Mouse (Mus musculus) heart, embryonic 14.5 days (tissue): ENCODE results near the gene Gm973. TPM values are rescaled to one million over a fixed set of nuclear protein-coding genes. Genes with fewer than 3 reads are reported as not detected.
"Not testable (repeated sequence)": the region's sequence is repeated elsewhere in the genome, so short reads cannot be mapped to it uniquely, and the experiment has no call there.

Experiments
- ATAC-seq: fragments of 200-750 bp; cut with Nextera tagmentation; 2 replicates; pipeline ENCODE4 v1.8.0; 2017; ENCODE audit warnings: low read depth, moderate TSS enrichment; ENCODE audit not compliant: insufficient number of reproducible peaks, insufficient read depth, low FRiP score
- H3K27ac ChIP-seq, 2 experiments: fragments of 200-500 bp in 1 of 2; fragments of 300-500 bp in 1 of 2; sonication (generic) in 1 of 2; replicated peaks in 1 of 2; 2 replicates each; pipeline ENCODE4 v1.5.1; 2012 to 2014; ENCODE audit warnings: low read depth in 2 of 2, low read length in 2 of 2, control low read depth in 1 of 2, mild to moderate bottlenecking in 1 of 2, mixed read lengths in 1 of 2; ENCODE audit not compliant: control insufficient read depth in 1 of 2, insufficient read depth in 1 of 2
- H3K27me3 ChIP-seq: fragments of 300-500 bp; sonication (generic); 2 replicates; pipeline ENCODE4 v1.6.1; 2014; ENCODE audit warnings: mild to moderate bottlenecking, low read length, control low read depth; ENCODE audit not compliant: control insufficient read depth, insufficient read depth
- H3K36me3 ChIP-seq: fragments of 300-500 bp; sonication (generic); 2 replicates; pipeline ENCODE4 v1.6.1; 2014; ENCODE audit warnings: mild to moderate bottlenecking, control low read depth, low read length, mixed read lengths; ENCODE audit not compliant: control insufficient read depth, insufficient read depth
- H3K4me1 ChIP-seq, 2 experiments: fragments of 200-500 bp in 1 of 2; fragments of 300-500 bp in 1 of 2; sonication (generic) in 1 of 2; 2 replicates each; pipeline ENCODE4 v1.6.1; 2012 to 2014; ENCODE audit warnings: low read length in 2 of 2, control low read depth in 1 of 2, mixed read lengths in 1 of 2; ENCODE audit not compliant: control insufficient read depth in 2 of 2, insufficient read depth in 2 of 2
- H3K4me2 ChIP-seq: fragments of 300-500 bp; sonication (generic); 2 replicates; pipeline ENCODE4 v1.6.1; 2014; ENCODE audit warnings: mild to moderate bottlenecking, low read length
- H3K4me3 ChIP-seq, 2 experiments: fragments of 200-500 bp in 1 of 2; fragments of 300-500 bp in 1 of 2; sonication (generic) in 1 of 2; 2 replicates each; pipeline ENCODE4 v1.5.1; 2012 to 2014; ENCODE audit warnings: low read length in 2 of 2, mild to moderate bottlenecking in 2 of 2, control low read depth in 1 of 2, low read depth in 1 of 2, moderate library complexity in 1 of 2; ENCODE audit not compliant: control insufficient read depth in 1 of 2, insufficient read depth in 1 of 2
- H3K9ac ChIP-seq: fragments of 300-500 bp; sonication (generic); 2 replicates; pipeline ENCODE4 v1.6.1; 2014; ENCODE audit warnings: mild to moderate bottlenecking, low read length
- H3K9me3 ChIP-seq: fragments of 300-500 bp; sonication (generic); 2 replicates; pipeline ENCODE4 v1.6.1; 2016; ENCODE audit warnings: low read length, control low read depth; ENCODE audit not compliant: control insufficient read depth
- WGBS: fragments of 180-500 bp; shearing (Covaris S2); extraction: QIAGEN DNeasy Blood & Tissue Kit; methylation state at CpG from one replicate; pipeline ENCODE4 v1.1.7; 2014; 5-methylcytosine and 5-hydroxymethylcytosine counted together
- polyA plus RNA-seq: library from polyadenylated mRNA; unstranded; fragments of >200 nt; fragmentation: Nextera tagmentation; extraction: Ambion mirVana; gene quantifications from 2 replicates; pipeline ENCODE4 v1.2.1, GENCODE M21; 2014

The Gm973 gene
- polyA plus RNA-seq, 1 experiment from 2014 or later = not detected

GRCm38 (mm10) chr1:59615021-59615420 is 99.0 kb downstream of the Gm973 start:
- no peaks in the 10 kb centered on the region for H3K27me3 ChIP-seq
- H3K4me2 ChIP-seq = no peak overlapping the region
- H3K36me3 ChIP-seq = no peaks in the 10 kb centered on the region
- WGBS = 69% methylated on average over 2 of the region's 2 CpGs
- no peak for ATAC-seq
- no peaks in the 10 kb centered on the region for H3K4me1 ChIP-seq
- no peak overlapping the region for H3K9ac ChIP-seq
- H3K27ac ChIP-seq = no peak overlapping the region
- H3K9me3 ChIP-seq = no peaks in the 10 kb centered on the region
- H3K4me3 ChIP-seq = no peak overlapping the region

GRCm38 (mm10) chr1:59619201-59619600 is 103.1 kb downstream of the Gm973 start:
- H3K36me3 ChIP-seq = no peaks in the 10 kb centered on the region
- H3K4me2 ChIP-seq = no peak overlapping the region
- 82% methylated on average over 10 of the region's 10 CpGs for WGBS
- H3K9me3 ChIP-seq = no peaks in the 10 kb centered on the region
- no peak overlapping the region for H3K27ac ChIP-seq
- H3K4me1 ChIP-seq = no peaks in the 10 kb centered on the region
- no peak overlapping the region for H3K4me3 ChIP-seq
- H3K27me3 ChIP-seq = no peaks in the 10 kb centered on the region
- no peak overlapping the region for H3K9ac ChIP-seq
- ATAC-seq = no peak

GRCm38 (mm10) chr1:59623325-59624017 is 107.4 kb downstream of the Gm973 start:
- Histone ChIP-seq H3K27ac (no peak overlapping the region), H3K4me3 (no peak overlapping the region), H3K9ac (no peak overlapping the region), H3K9me3 (no peaks in the 10 kb centered on the region), H3K4me2 (no peak overlapping the region), H3K4me1 (no peaks in the 10 kb centered on the region), H3K36me3 (no peaks in the 10 kb centered on the region), H3K27me3 (no peaks in the 10 kb centered on the region)
- 23% methylated on average over 5 of the region's 5 CpGs for WGBS
- no peak for ATAC-seq

- Histone ChIP-seq H3K4me1 (no peaks in the 10 kb centered on the region), H3K9me3 (no peaks in the 10 kb centered on the region), H3K4me2 (no peak overlapping the region), H3K27me3 (no peaks in the 10 kb centered on the region), H3K27ac (no peak overlapping the region), H3K4me3 (no peak overlapping the region), H3K9ac (no peak overlapping the region), H3K36me3 (no peaks in the 10 kb centered on the region)
- 64% methylated on average over 5 of the region's 5 CpGs for WGBS
- no peak for ATAC-seq
Measured at GRCm38 (mm10) chr1:59625410-59625809, 109.3 kb downstream of the Gm973 start.

- Histone ChIP-seq H3K27ac (no peak overlapping the region), H3K4me1 (peaks cover 0 to 2% of the 10 kb centered on the region in 2 experiments; a peak in 1 of 4 replicates), H3K27me3 (no peaks in the 10 kb centered on the region), H3K9ac (no peak overlapping the region), H3K4me3 (no peak overlapping the region), H3K4me2 (no peak overlapping the region), H3K36me3 (no peaks in the 10 kb centered on the region), H3K9me3 (no peaks in the 10 kb centered on the region)
- no peak for ATAC-seq
- 45% methylated on average over 6 of the region's 6 CpGs for WGBS
Measured at GRCm38 (mm10) chr1:59629194-59629593, 113.1 kb downstream of the Gm973 start.

GRCm38 (mm10) chr1:59630356-59630755 is 114.3 kb downstream of the Gm973 start:
- H3K36me3 ChIP-seq, H3K27me3 ChIP-seq, H3K9me3 ChIP-seq, H3K9ac ChIP-seq, H3K4me1 ChIP-seq, H3K4me2 ChIP-seq, H3K27ac ChIP-seq, H3K4me3 ChIP-seq, ATAC-seq: not testable (repeated sequence)
- WGBS = 78% methylated on average over 6 of the region's 6 CpGs

- peaks cover 0 to 2% of the 10 kb centered on the region in 2 experiments; a peak in 1 of 4 replicates for H3K4me1 ChIP-seq
- no peak overlapping the region for H3K27ac ChIP-seq
- no peak for ATAC-seq
- H3K9ac ChIP-seq = no peak overlapping the region
- H3K36me3 ChIP-seq = no peaks in the 10 kb centered on the region
- 25% methylated on average over 5 of the region's 5 CpGs for WGBS
- no peak overlapping the region for H3K4me2 ChIP-seq
- H3K9me3 ChIP-seq = no peaks in the 10 kb centered on the region
- no peak overlapping the region for H3K4me3 ChIP-seq
- H3K27me3 ChIP-seq = no peaks in the 10 kb centered on the region
Measured at GRCm38 (mm10) chr1:59631986-59632659, 116.1 kb downstream of the Gm973 start.
